Mouse (Mus musculus) adrenal gland (tissue): ENCODE data around the gene Hist2h3c1.
"Not testable (repeated sequence)": the region's sequence is repeated elsewhere in the genome, so short reads cannot be mapped to it uniquely, and the experiment has no call there.

Experiments used
- intact Hi-C: fragments of 180-260 bp; cut with DNase I; formaldehyde crosslinking; loops from one replicate; pipeline ENCODE4 v1.15.1; 2025

The Hist2h3c1 gene

GRCm38 (mm10) chr3:96231758-96232120 is 14.7 kb upstream of the Hist2h3c1 start:
- intact Hi-C loops: no loop called here

DNA sequence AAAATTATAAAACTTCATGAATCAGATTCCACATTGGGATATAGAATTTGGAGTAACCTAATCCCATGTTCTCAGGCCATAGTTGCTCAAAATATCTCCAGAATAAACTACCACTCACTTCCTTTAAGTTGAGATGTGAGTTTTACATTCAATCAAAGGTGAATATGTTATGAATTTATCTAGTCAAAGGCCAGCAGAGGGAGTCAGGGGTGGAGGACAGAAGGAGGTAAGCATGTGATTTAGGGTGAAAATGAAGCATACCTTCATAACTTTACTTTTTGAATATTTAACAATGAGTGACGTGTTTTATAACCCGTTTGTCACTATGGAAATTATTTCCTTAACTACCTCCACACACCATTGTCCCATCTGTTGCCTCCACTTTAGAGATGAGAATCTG is 11.6 kb upstream of the Hist2h3c1 start:
- intact Hi-C loops: no loop called here

DNA sequence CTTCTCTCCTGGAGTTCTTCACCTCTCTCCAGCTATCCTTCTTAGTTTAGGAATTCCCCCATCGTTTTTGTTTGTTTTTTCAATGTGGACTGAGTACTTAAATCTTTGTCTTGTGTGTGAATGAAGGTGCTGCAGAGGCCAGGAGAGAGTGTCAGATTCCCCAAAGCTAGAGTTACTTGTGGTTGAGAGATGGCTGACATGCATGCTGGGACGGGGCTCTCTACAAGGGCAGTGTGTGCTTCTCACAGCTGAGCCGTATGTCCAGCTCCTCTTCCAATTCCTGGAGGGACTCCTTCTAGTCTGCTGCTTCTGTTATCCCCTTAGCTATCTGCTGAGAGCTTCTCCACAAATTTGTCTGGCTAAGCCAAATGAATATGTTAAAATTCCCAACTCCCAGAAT is 10.6 kb upstream of the Hist2h3c1 start:
- intact Hi-C loops: no loop called here

- intact Hi-C loops: no loop called here
Observed at GRCm38 (mm10) chr3:96236834-96237334, 9.6 kb upstream of the Hist2h3c1 start.

- intact Hi-C loops: no loop called here
Observed at GRCm38 (mm10) chr3:96237335-96237903, 9.1 kb upstream of the Hist2h3c1 start.

DNA sequence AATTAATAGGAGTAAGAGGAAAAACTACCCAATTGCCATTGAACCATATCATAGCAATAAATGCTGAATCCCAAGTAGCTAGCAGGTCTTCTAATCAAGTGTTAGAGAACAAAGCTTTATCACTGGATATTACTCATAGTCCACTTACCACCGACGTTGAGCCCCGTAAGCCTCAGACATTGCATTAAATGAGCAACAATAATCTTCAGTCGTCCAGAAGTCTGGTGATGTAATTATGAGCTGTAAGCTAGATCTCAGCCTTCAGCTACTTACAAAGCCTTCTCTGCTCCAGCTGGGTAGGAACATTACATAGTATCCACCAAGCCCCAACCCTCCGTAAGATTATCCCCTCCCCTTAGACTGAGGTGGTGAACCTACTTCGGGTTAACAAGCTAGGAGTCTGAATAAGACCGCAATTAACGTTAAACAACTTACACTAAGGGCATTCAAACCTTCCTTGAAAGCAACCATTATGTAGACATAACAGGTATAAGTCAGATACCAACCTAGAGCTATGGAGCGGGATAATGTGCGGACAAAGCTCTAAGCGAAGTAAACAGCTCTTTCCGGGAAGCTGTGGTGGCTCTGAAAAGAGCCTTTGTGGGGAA is 8.5 kb upstream of the Hist2h3c1 start:
- intact Hi-C loops: no loop called here

GRCm38 (mm10) chr3:96238954-96239793 is 7.3 kb upstream of the Hist2h3c1 start, which contains the start of gene Hist2h3c2:
Hist2h3c2 (minus strand) TSS chr3:96239127.
- intact Hi-C loops: not testable (repeated sequence)

GRCm38 (mm10) chr3:96239949-96240798 is 6.3 kb upstream of the Hist2h3c1 start, which contains the start of gene Hist2h2aa2:
Hist2h2aa2 (minus strand) TSS chr3:96240276.
- intact Hi-C loops: not testable (repeated sequence)

GRCm38 (mm10) chr3:96240799-96241197 is 5.7 kb upstream of the Hist2h3c1 start:
- intact Hi-C loops: no loop called here

DNA sequence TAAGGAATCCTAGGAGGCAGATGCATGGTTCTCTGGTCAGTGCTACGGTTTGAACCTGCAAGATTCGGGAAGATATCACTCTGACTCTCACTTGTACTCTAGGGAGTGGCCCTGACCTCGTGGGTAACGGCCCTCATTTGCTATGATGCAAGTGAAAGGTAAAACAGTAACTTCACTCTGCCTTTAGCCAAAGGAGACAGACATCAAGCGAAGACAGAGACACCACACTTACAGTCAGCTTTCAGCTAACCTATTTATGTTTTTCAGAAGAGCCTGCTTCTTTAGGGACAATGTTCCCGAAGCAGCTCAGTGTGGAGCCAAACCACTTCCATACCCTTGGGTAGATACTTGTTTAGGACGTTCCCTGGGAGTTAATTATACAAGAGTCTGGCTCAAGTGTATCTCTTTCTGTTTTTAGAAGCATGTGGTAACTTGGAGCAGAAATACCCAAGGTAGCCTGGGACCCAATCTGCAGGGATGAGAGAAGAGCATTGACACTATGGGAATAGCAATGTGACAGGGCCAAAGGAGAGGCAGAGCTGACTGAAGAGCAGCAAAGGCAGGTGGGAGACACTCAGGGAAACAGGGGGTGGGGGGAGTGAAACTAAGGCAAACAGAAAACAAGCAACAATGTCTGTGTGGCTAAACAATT is 2.4 kb upstream of the Hist2h3c1 start:
- intact Hi-C loops: loop anchor here (2.0 kb wide), 1 partner anchor 23 kb away; the partner anchor contains the start of genes Hist2h2ac and Hist2h2be

- intact Hi-C loops: loop anchor here (2.0 kb wide), 1 partner anchor 24 kb away; the partner anchor contains the start of genes Hist2h2ac and Hist2h2be
Observed at GRCm38 (mm10) chr3:96245003-96245886, 1.2 kb upstream of the Hist2h3c1 start, which contains the start of gene Hist2h2aa1. Hist2h2aa1 (plus strand) TSS chr3:96245497.

GRCm38 (mm10) chr3:96246018-96246417 is 467 bp upstream of the Hist2h3c1 start:
- intact Hi-C loops: not testable (repeated sequence)

DNA sequence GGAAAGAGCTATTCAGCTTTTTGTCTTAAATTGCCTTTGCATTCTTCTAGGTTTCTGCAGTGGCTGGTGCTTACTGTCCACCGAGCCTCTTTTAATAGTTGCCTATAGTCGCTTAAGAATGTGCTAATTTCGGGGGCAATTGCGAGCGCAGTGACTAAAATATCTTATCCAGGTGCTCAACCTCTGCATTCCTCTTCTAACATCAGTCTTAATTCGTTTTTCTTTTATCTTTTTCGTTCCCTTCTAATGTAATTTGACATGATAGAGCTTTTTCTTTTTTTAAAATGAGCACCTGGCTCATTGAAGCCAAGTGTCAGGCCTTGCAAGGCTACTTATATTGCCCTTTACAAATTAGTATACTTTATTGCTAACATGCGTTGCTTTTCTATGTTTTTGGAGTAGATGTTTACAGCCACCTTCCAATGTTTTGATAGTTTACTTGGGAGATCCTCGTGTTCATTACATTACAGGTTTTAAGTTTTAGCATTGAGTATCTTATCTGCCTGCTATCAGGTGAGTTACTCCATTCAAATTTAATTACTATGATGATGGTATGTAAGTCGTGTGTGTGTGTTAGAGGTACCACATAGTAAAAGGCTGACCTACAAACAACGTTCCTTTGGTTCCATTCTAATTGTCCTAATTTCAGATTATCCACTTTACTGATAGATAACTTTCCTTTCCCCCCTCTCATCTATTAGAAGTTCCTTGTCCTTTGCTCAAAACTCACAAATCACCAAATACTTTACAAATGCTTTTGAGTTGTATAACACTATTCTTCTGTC is 1.1 kb downstream of the Hist2h3c1 start:
- intact Hi-C loops: no loop called here

- intact Hi-C loops: no loop called here
Observed at GRCm38 (mm10) chr3:96248141-96249033, 1.9 kb downstream of the Hist2h3c1 start.

- intact Hi-C loops: no loop called here
Observed at GRCm38 (mm10) chr3:96249034-96249345, 2.5 kb downstream of the Hist2h3c1 start.

DNA sequence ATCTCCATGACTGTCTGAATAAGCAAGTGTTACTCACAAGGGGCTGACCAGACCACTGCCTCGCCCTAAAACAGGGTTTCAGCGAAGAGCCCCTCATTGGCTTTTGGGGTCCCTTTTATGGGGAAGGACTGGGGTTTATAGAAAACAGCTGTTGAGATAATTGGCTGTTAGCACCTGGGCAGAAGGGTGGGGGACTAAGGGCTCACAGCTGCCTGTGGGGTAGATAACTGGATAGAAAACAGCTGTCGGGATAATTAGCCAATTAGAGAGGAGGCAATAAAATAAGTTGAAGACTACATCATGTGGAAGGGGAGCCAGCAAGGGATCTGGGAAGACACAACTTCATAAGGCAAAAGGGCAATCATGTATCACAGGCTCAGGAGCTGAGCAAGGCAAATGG is 4.4 kb downstream of the Hist2h3c1 start:
- intact Hi-C loops: no loop called here

GRCm38 (mm10) chr3:96251787-96252186 is 5.3 kb downstream of the Hist2h3c1 start:
- intact Hi-C loops: no loop called here
